11 mouse cellular contexts compared by ENCODE assay signal in genomic region chr5:139084302-139084701, GRCm38 (mm10).
DNase-seq lines count a peak whose midpoint lies in the region; TF ChIP-seq lines count a peak whose summit lies in the region.
"Had no signal": no experiment of that assay in that cellular context is flagged by ENCODE, and none has a peak within 500 bp of the region (broad histone marks: within the 10 kb centered on the region; RNA-seq: fewer than 3 reads in every experiment).

No protein-coding gene starts in this region.

- peak overlapping the region; percentile 32; the same call in 1 of the 2 replicates for H3K27ac ChIP-seq in layer of hippocampus, adult 2 months
- no peak overlapping the region for H3K27ac ChIP-seq in forebrain, embryonic 10.5 days
- H3K27ac ChIP-seq: limb, embryonic 13.5 days; midbrain, embryonic 12.5 days had no signal

- no peaks in the 10 kb centered on the region for H3K27me3 ChIP-seq in forebrain, embryonic 10.5 days (ENCODE audit: poor library complexity, severe bottlenecking)
- H3K27me3 ChIP-seq: limb, embryonic 13.5 days; midbrain, embryonic 12.5 days had no signal

- no peaks in the 10 kb centered on the region for H3K36me3 ChIP-seq in forebrain, embryonic 10.5 days (replicated peaks)
- H3K36me3 ChIP-seq: G1E; limb, embryonic 13.5 days; midbrain, embryonic 12.5 days had no signal

- no peaks in the 10 kb centered on the region for H3K4me1 ChIP-seq in forebrain, embryonic 10.5 days
- H3K4me1 ChIP-seq: limb, embryonic 13.5 days; midbrain, embryonic 12.5 days had no signal

- WGBS in forebrain, embryonic 10.5 days = 88% methylated on average over 6 of the region's 6 CpGs

- TF ChIP-seq CTCF in layer of hippocampus, adult 2 months (conservative IDR thresholded peaks at IDR 0.05) = no peak

- H3K4me3 ChIP-seq in layer of hippocampus, adult 2 months = no peak overlapping the region
- H3K4me3 ChIP-seq in forebrain, embryonic 10.5 days = no peak overlapping the region
- H3K4me3 ChIP-seq: limb, embryonic 13.5 days; midbrain, embryonic 12.5 days had no signal

- H3K9me3 ChIP-seq in forebrain, embryonic 10.5 days = no peaks in the 10 kb centered on the region
- H3K9me3 ChIP-seq: G1E; limb, embryonic 13.5 days had no signal

- peak; percentile 71 for DNase-seq in right cerebral cortex, adult 18-20 months
- no peak for DNase-seq in right cerebral cortex, postnatal 14 days
- peak; percentile 98 for DNase-seq in heart, adult 11 months
- peak; percentile 62 to 83 for DNase-seq in layer of hippocampus, adult 2 months (ENCODE audit: low spot score in 2 of 2)
- peak; percentile 20 for DNase-seq in right cerebral cortex, postnatal 4 days
- no peak for DNase-seq in embryo, embryonic 10 days (ENCODE audit: low spot score)
- DNase-seq in spleen, adult 12 weeks (ENCODE audit: low spot score) = no peak
- no peak for DNase-seq in forebrain, embryonic 10.5 days (ENCODE audit: extremely low spot score, low spot score)

Comparison
In these comparisons a context has a peak if more than half of its experiments do, and no peak if none do; other contexts are left out.
1. DNase-seq: peak in right cerebral cortex, adult 18-20 months (single experiment), heart, adult 11 months (single experiment), layer of hippocampus, adult 2 months (2 of 2) and right cerebral cortex, postnatal 4 days (single experiment); none in right cerebral cortex, postnatal 14 days (single experiment), embryo, embryonic 10 days (single experiment), spleen, adult 12 weeks (single experiment) and forebrain, embryonic 10.5 days (single experiment).